Mouse (Mus musculus) naive thymus-derived CD4-positive, alpha-beta T cell, adult 2 months (primary cell): ENCODE measurements around the gene Mterf1a.
A peak's percentile ranks its signal among the peaks of the same experiment; 100 is the strongest.
"Not testable (repeated sequence)": the region's sequence is repeated elsewhere in the genome, so short reads cannot be mapped to it uniquely, and the experiment has no call there.

Experiments
- DNase-seq: peaks from one replicate; pipeline ENCODE4 v3.0.0-alpha.2; 2011; ENCODE audit warnings: low read depth

The Mterf1a gene

GRCm38 (mm10) chr5:3893459-3894293, at the start of gene Mterf1a:
Gene Mterf1a, minus strand, starts transcription at chr5:3893933.
- DNase-seq: peak; percentile 62

GRCm38 (mm10) chr5:3943169-3943568, 49.4 kb upstream of the Mterf1a start:
- DNase-seq: not testable (repeated sequence)

- DNase-seq: no peak
These were observed 47.5 kb upstream of the Mterf1a start for GRCm38 (mm10) chr5:3941240-3941639.

- DNase-seq: no peak
These were observed 45.6 kb upstream of the Mterf1a start for GRCm38 (mm10) chr5:3939335-3939734.

- DNase-seq: no peak
These were observed 45.2 kb upstream of the Mterf1a start for GRCm38 (mm10) chr5:3938905-3939304.

- no peak for DNase-seq
These were observed 42.2 kb upstream of the Mterf1a start for GRCm38 (mm10) chr5:3935778-3936554.

GRCm38 (mm10) chr5:3935266-3935665, 41.5 kb upstream of the Mterf1a start:
- no peak for DNase-seq

GRCm38 (mm10) chr5:3933551-3933950, 39.8 kb upstream of the Mterf1a start:
- no peak for DNase-seq

- no peak for DNase-seq
These were observed 37.9 kb upstream of the Mterf1a start for GRCm38 (mm10) chr5:3931636-3932035.

GRCm38 (mm10) chr5:3930760-3931159, 37.0 kb upstream of the Mterf1a start:
- no peak for DNase-seq

- DNase-seq: peak; percentile 49
These were observed 34.9 kb upstream of the Mterf1a start for GRCm38 (mm10) chr5:3928690-3929046.

GRCm38 (mm10) chr5:3927801-3928689, 34.3 kb upstream of the Mterf1a start, which contains the start of gene Akap9:
Gene Akap9, plus strand, starts transcription at chr5:3928054.
- peak; percentile 65 for DNase-seq

- peak; percentile 10 for DNase-seq
These were observed 32.9 kb upstream of the Mterf1a start for GRCm38 (mm10) chr5:3926666-3927065.

GRCm38 (mm10) chr5:3922350-3922749, 28.6 kb upstream of the Mterf1a start:
- DNase-seq: no peak

GRCm38 (mm10) chr5:3905471-3905870, 11.7 kb upstream of the Mterf1a start:
- no peak for DNase-seq

GRCm38 (mm10) chr5:3894294-3894619, 524 bp upstream of the Mterf1a start:
- DNase-seq: not testable (repeated sequence)

- DNase-seq: no peak
These were observed 4.5 kb downstream of the Mterf1a start for GRCm38 (mm10) chr5:3889201-3889600.

GRCm38 (mm10) chr5:3886862-3887261, 6.9 kb downstream of the Mterf1a start:
- DNase-seq: peak; percentile 35

GRCm38 (mm10) chr5:3873485-3873884, 20.2 kb downstream of the Mterf1a start:
- no peak for DNase-seq

GRCm38 (mm10) chr5:3872348-3872747, 21.4 kb downstream of the Mterf1a start:
- DNase-seq: no peak

GRCm38 (mm10) chr5:3870161-3870560, 23.6 kb downstream of the Mterf1a start:
- no peak for DNase-seq

- DNase-seq: no peak
These were observed 48.7 kb downstream of the Mterf1a start, which contains the start of gene Lrrd1 for GRCm38 (mm10) chr5:3845026-3845425. Gene Lrrd1, plus strand, starts transcription at chr5:3845173.
